Mouse (Mus musculus) urinary bladder, adult 2 months (tissue): Measurements from ENCODE around the gene H2-M10.6. TPM values are rescaled to one million over a fixed set of nuclear protein-coding genes. Genes with fewer than 3 reads are reported as not detected.
"Not testable (repeated sequence)": the region's sequence is repeated elsewhere in the genome, so short reads cannot be mapped to it uniquely, and the experiment has no call there.

Source experiments
- DNase-seq: peaks from one replicate; pipeline ENCODE4 v3.0.0; 2022; ENCODE audit warnings: low spot score
- polyA plus RNA-seq: library from polyadenylated mRNA; depleted of rRNA; stranded (reverse); fragments of >200 nt; gene quantifications from 2 replicates; pipeline ENCODE4 v1.2.3, GENCODE M21; 2012; rRNA removed

The H2-M10.6 gene
- polyA plus RNA-seq: not detected in 2 replicates

- DNase-seq: no peak
These were observed at the start of gene H2-M10.6 for GRCm38 (mm10) chr17:36811871-36812270. H2-M10.6 (plus strand) TSS chr17:36812171.

DNA sequence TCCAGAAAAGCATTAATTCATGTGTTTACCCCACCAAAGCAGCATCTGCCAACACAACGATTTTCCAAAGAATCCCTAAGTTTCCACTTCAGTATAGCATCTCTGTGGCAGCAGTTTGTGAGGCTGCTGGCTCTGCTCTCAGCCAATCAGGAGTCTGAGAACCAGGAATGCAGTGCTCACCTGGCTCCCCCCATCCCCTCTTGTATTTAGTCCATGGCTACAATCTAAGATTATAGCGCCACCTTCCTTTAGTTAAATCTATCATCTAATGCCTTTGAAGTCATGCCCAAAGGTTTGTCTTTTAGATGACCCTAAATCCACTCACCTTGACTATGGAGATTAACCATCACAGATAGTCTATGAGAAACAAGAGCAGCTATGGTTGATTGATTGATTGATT, 48.2 kb upstream of the H2-M10.6 start:
- DNase-seq: no peak

DNA sequence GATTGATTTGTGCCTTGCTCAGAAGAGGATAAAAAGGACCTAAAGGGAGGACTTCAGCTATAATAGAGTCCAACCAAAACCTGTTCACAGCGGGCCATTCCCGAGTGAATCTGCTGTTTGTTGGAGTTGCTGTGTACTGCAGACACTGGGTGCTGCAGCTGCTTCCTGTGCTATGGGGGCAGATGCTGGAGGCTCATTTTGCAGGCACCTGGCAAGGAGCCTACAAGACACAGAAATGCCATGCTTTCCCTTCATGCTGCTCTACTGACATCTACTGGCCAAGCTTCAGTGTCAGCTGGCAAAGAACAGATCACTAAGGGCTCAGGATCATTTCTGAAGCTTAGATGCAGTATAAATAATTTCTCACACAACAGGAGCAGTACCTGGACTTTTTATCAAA, 47.7 kb upstream of the H2-M10.6 start:
- not testable (repeated sequence) for DNase-seq

- not testable (repeated sequence) for DNase-seq
These were observed 46.6 kb upstream of the H2-M10.6 start for GRCm38 (mm10) chr17:36765403-36765802.

GRCm38 (mm10) chr17:36772610-36773009, 39.4 kb upstream of the H2-M10.6 start, which contains the start of gene H2-M10.5:
H2-M10.5 (plus strand) TSS chr17:36772910.
- DNase-seq: not testable (repeated sequence)

DNA sequence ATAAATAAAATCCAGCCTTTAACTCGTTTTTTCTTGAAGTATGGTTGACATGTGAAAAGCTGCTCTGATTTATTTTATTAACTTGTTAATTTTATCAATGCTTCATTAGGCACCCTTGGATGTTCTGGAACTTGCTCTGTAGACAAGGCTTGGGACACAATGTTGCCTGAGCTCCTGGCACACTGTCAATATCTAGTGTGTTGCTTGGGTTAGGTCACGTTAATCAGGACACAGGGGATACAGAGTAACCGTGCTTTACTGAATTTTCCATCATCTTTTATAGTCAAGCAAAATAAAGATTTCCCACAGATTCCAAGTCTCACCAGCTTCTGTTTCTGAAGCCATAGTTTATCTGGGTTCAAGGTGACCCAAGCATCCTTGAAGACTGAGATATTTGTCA, 30.4 kb upstream of the H2-M10.6 start:
- no peak for DNase-seq

- DNase-seq: not testable (repeated sequence)
These were observed 25.5 kb upstream of the H2-M10.6 start for GRCm38 (mm10) chr17:36786483-36786886.

DNA sequence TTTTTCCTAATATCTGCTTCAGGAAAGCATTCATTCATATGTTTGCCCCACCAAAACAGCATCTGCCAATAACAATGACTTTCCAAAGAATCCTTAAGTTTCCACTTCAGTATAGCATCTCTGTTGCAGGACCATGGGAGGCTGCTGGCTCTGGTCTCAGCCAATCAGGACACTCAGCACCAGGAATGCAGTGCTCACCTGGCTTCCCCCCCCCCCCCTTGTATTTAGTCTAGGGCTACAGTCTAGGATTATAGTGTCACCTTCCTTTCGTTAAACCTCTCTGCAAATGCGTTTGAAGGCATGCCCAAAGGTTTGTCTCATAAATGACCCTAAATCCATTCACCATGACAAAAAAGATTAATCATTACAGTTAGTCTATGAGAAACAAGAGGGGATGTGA, 23.6 kb upstream of the H2-M10.6 start:
- DNase-seq: no peak

GRCm38 (mm10) chr17:36788801-36789200, 23.2 kb upstream of the H2-M10.6 start:
- DNase-seq: not testable (repeated sequence)

DNA sequence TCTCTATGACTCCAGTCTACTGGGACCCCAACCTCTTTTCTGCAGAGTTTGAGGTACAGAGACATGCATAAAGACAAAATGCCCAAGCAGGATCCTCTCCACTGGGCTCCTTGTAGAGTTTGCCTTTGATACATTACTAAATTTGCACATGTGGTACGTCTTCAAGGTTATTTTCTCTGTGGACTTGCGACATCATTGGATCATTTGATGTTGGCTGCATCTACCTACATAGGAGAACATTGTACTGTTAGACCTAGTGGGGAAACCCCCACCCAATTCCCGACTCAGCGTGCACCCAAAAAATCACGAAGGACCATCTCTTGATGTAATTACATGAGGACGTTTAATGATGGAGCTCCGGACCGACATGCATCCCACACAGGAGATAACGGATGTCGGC, 12.5 kb upstream of the H2-M10.6 start:
- no peak for DNase-seq

DNA sequence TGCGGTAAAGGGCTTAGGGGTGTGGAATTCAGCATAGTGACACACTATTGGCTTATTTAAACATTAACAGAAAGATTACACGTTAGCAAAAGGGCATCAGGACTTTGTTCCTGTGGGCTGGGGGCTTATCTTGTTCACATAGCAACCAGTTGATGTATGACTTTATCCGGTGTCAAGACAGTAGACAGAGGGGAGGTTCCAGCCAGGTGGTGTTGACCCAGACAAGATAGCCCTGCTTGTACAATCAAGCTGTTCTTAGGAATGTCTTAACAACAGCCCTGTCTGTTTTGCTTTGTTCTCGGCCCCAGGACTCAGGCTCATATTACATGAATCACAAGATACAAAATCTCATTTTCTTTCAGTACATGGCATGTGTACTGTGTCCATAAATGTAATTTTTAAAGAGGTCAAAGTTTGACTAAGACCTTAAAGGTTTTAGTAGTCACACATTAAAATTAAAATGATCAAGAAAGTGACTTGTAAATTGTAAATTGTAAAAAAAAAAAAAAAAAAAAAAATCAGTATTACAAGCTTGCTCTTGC, 12.0 kb upstream of the H2-M10.6 start:
- DNase-seq: not testable (repeated sequence)

- no peak for DNase-seq
These were observed 12.0 kb downstream of the H2-M10.6 start for GRCm38 (mm10) chr17:36824005-36824404.

DNA sequence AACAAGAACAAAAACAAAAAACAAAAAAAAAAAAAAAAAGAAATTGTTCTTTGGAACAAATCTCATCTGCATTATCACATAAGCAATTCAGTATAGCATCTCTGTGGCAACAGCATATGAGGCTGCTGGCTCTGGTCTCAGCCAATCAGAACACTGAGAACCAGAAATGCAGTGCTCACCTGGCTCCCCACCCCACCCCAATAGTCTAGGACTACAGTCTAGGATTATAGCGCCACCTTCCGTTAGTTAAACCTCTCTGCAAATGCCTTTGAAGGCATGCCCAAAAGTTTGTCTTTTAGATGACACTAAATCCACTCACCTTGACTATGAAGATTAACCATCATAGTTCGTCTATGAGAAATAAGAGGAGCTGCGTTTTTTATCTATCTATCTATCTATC, 13.6 kb downstream of the H2-M10.6 start:
- no peak for DNase-seq

- DNase-seq: peak; percentile 31
These were observed 14.0 kb downstream of the H2-M10.6 start for GRCm38 (mm10) chr17:36826002-36826401.

DNA sequence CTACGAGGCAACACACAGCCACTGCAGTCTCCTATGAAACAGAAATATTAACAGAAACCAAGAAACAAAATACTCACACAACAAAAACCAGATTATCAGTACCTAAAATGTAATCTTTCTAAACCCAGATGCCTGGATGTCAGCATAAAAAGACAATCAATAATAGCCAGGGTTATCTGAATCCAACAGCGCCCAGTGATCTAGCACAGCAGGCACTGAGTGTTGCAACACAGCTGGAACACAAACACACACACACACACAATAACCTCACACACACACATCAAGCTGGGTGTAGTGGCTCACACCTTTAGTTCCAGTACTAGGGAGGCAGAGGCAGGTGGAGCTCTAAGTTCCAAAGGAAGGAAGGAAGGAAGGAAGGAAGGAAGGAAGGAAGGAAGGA, 16.5 kb downstream of the H2-M10.6 start:
- no peak for DNase-seq

DNA sequence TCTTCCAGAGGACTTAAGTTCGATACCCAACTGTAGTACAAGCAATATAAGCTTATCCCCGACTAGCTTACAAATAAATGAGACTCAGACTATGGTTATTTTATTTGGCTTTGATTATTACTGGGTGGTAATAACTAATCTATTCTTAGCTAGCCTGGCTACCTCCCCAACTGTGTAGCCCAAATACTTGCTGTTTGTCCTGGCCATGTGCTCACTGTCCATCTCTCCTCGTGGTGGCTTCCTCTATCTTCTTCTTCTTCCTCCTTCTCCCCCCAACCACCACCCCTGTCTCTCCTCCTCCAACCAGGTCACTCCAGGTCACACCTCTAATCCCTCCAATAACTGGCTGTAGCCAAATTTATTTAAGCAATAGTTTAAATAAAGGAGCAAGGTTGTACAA, 18.5 kb downstream of the H2-M10.6 start:
- no peak for DNase-seq

DNA sequence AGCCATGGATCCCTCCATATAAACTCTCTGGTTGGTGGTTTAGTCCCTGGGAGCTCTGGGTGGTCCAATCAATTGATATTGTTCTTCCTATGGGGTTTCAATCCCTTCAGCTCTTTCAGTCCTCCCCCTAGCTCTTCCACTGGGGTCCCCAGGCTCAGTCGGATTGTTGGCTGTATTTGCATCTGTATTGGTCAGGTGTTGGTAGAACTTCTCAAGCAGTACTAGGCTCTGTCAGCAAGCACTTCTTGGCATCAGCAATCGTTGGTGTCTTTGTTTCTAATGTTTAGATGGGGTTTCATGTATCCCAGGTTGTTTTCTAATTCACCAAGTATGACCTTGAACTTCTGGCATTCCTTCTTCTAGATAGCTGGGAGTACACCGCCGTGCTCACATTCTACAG, 20.7 kb downstream of the H2-M10.6 start:
- no peak for DNase-seq

GRCm38 (mm10) chr17:36835591-36836426, 23.8 kb downstream of the H2-M10.6 start:
- no peak for DNase-seq

DNA sequence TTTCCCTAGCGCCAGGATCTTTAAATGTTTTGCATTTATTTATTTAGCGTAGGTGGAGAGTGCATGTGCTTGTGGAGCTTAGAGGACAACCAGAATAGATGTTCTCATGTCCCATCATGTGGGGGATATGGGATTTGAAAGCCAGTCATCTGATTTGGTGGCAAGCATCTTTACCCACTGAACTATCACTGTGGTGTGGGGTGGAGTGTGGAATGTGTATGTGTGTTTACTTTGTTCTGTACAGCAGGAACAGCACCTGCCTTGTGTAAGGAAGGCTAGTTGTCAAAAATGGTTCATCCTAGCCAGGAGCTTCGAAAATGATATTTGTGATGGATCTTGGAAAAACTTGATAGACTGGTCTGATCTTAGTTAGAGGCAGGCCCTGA, 24.4 kb downstream of the H2-M10.6 start:
- no peak for DNase-seq

DNA sequence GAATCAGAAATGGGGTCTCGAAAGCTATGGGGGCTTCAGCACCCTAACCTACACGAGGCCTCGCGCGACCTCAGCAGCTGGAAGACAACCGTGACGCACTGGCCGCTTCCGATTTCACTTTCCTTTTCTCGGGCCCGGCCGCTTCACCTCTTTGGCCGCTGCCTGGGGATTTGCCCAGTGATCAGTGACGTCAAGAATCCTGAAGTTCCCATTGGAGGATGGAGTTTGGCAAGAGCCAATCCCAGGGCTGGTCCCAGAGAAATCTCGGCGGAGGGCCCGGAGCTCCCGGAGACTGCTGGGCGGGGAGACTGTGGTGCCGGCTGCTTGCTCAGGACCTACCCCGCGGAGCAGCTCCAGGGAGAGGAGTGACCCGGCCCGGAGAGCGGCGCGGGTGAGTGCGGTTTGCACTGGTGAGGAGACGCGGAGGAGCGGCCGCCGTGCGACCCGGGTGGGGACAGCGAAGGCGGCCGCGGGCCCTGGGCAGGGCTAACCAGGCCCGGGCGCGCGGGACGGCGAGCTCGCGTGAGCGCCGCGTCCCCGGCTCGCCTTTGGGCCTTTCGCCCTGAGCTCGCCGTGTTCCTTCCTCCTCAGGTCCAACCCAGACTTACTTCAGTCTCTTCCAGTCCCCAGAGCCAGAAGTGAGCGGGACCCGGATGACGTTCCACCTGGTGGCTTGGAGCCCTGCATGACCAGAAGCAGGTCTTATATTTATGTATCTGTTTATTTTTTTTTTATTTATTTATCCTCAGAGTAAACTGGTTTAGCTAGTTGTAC, 25.1 kb downstream of the H2-M10.6 start, which contains the start of gene Trim26:
Gene Trim26 (plus strand): TSS at position 261 of the 774 bp plus-strand sequence.
- peak; percentile 93 for DNase-seq

DNA sequence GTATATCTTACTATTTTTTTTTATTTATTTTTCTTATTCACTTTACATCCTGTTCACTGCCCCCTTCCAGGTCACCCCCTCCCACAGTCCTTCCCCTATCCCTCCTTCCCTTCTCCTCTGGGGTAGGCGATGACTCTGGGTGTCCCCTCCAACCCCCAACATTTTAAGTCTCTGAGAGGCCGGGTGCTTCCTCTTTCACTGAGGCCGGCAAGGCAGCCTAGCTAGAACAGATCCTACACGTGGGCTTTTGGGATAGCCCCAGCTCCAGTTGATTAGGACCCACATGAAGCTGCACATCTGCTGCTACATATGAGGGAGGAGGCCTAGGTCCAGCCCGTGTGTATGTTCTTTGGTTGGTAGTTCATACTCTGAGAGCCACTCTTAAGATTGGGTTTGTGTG, 27.0 kb downstream of the H2-M10.6 start:
- DNase-seq: no peak

DNA sequence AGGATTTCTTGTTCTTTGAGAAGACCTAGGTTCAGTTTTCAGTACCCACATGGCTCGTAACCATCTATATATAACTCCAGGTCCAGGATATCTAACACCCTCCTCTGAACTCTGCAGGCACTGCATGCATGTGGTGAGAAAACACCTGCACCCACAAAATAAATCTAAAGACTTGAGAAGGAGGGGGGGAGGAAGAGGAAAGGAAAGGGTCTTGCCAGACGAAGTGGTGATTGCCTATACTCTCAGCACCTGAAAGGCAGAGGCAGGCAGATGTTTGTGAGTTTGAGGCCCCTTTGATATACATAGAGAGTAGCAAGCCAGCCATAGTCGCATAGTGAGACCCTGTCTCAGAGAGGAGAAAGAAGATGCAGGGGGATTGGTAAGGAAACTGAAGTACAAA, 28.0 kb downstream of the H2-M10.6 start:
- DNase-seq: no peak
